Mouse (Mus musculus): Measurements from ENCODE around the gene Ctsd. TPM values are rescaled to one million over a fixed set of nuclear protein-coding genes. Genes with fewer than 3 reads are reported as not detected.

Ctsd gene
- total RNA-seq, 2 experiments from 2014 or later, result 318 to 337 TPM

DNA sequence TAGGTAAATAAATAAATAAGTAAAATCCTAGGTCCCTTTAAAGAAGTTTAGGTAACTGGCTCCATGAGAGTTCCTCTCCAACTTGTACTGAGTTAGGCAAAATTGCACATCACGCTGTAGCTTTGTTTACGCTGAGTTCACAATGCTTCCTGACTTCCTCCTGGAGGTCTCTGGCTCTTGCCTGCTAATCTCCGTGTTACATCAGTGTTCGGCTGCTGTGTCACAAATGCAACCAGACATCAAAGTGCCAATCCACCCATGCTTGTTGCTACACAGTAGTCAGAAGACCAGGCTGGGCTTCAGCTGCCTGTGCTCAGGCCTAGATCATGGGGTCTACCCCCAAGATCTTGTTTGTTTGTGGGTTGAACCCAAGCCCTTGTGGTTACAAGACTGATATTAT is 15.8 kb upstream of the Ctsd start:
- intact Hi-C loops (cut with DNase I), result no loop called here
- DNase-seq (ENCODE audit: low spot score in 2 of 2), result no peak

DNA sequence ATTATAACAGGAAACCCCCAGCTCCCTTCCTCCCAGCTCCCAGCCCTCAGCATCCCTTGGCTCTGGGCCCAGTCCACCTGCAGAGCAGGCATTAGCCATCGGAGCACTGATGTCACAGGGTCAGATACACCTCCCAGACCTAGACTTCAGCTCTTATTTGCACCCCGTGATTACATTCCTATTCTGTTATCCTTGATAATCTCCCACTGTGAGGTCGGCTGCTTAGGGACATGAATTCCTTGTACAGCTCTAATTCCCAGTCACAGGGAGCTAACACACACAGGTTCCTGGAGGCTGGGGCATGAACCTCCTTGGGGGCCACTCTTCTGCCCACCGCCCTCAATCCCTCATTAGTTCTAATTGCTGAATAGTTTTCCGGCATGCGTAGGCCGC is 12.9 kb upstream of the Ctsd start:
- intact Hi-C loops (cut with DNase I), result no loop called here
- DNase-seq (ENCODE audit: low spot score in 2 of 2), result no peak

DNA sequence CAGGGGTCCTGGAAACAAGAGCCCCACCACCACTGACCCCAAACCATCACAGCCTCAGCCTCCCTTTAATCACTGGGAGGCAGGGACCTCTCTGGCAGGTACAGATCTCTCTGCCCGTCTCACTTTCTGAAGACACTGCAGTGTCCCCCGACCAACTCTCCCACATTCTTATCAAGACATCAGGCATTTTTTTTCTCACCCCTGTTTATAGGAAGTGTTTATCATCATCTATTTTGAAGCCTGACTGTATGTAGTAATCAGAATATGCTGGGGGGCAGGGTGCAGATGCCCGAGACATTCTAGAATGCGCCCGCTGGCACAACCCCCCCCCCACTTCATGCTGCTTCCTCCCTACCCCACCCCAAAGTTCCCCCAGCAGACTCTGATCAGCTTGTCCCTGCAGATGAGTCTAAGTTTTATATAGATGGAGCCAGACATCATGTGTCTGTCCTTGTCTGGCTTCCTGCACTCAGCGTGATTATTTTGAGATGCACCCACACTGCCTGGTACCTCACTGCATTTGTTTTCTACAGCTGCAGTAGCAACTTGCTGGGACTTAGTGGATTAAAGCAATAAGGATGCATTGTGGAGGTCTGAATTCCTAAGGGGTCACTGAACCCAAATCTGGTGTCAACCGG is 12.4 kb upstream of the Ctsd start:
- DNase-seq (ENCODE audit: low spot score in 2 of 2), result peak; percentile 38 to 74
- intact Hi-C loops (cut with DNase I), result no loop called here

DNA sequence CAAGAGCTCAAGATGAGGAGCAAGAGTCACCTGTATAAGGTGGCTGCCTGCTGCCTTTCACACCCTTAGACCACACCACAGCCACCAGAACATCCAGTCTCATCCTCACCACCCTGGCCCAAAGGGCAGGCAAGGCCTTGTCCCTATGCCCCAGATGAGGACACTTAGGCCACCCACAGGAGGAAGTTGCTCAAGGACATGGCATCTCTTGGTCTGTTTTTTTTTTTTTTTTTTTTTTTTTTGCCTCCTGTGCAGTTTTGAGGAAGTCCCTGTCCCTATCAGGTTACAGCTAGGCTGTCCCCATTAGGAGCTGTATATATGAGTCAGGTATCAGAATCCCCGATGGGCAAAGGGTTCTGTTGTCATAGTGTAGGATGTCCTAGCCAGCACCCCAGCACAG is 11.4 kb upstream of the Ctsd start:
- intact Hi-C loops (cut with DNase I), result no loop called here

DNA sequence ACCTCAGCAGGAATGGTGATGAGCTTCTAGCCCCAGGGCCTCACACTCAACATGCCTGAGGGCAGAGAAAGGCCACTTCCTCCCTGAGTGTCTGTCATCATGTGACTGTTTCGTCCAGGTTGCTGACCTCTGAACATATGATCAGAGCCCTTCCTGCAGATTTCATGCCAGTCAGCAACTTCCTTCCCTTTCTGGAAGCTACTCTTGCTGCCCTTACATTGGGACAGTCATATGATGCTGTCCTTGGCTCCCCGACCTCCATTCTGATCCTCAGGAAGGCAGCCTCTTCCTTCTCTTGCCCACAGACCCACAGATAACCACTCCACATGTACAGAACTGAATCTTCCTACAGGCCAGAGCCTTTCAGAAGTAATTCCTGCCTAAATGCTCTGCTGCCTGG is 10.2 kb upstream of the Ctsd start:
- intact Hi-C loops (cut with DNase I), result no loop called here
- DNase-seq (ENCODE audit: low spot score in 2 of 2), result no peak

More for the DNA sequence above, 11.4 kb upstream of the Ctsd start:
- DNase-seq (ENCODE audit: low spot score in 2 of 2), result no peak

DNA sequence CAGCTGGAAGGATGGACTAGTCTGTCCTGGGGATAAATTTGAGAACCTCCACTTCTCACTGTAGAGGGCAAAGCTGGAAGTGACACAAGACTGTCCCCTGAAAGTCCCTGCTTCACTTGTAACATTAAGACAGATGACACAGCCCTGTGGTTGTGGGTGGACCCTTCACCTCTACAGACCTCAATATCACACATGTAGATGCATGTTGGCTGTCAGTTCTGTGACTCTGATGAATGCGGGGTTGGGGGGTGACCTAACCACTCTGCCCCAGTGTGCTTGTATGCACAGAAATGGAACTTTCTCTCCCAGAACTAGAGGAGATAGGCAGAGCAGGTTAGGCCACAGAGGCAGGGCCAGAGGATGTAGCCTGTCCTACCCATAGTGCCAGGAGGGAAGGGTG is 8.8 kb upstream of the Ctsd start:
- DNase-seq (ENCODE audit: low spot score in 2 of 2), result no peak
- intact Hi-C loops (cut with DNase I), result no loop called here

DNA sequence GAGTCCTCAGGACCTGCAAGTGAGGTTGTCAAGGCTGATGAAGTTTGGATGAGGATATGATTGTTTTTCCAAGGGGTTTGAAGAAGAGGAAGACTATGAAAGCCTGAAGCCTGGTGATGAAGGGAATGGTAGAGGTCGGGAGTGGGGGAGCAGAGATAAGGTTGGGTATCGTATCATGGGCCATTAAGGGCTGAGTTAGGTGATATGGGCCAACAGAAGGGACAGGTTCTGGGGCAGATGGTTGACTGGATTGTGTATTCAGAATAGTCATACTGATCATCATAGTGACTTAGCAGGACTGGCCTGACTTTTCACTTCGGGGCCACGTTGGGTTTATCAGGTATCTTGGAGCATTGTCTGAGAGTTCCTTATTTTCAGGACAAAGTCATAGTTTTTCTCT is 7.6 kb upstream of the Ctsd start:
- DNase-seq (ENCODE audit: low spot score in 2 of 2), result no peak
- intact Hi-C loops (cut with DNase I), result no loop called here

DNA sequence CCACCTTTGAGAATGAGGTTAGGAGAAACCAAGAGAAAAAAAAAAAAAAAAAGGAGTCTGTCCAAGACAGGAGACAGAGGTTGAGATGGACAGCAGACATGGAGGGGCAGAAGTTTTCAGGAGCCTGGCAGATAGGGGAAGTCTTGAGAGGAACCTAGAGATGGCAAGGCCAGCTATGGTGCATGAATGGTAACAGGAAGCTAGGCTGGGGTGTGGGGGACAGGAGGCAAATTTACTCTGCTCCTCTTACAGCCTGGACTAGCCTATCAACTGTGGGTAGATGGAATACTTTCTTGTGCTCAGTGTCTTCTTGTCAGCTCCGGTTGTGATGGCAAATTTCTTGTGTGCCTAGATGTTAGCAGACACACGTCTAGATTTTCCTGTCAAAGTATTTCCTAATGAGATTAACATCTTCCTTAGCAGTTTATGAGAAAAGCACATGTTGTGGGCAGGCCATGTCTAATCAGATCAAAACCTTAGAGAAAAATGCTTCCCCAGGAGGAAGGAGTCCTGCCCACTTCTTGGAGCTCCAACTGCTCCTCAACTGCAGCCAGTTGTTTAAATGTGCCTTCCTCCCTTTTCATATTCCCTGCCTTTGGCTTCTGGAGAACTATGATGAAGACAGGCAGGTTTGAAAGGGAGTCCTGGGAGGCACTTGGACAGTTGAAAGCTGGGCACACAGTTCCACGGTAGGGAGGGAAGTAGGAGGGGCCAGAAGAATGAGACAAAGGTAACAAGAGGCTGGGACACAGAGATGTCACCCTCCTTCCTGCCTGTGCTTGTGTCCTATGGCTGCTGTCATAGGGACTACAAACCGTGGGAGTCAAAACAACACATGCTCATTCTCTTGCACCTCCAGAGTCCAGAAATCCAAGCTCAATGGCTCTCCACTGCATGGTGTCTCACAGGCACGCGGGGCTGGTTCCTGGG is 6.7 kb upstream of the Ctsd start:
- intact Hi-C loops (cut with DNase I), result no loop called here

DNA sequence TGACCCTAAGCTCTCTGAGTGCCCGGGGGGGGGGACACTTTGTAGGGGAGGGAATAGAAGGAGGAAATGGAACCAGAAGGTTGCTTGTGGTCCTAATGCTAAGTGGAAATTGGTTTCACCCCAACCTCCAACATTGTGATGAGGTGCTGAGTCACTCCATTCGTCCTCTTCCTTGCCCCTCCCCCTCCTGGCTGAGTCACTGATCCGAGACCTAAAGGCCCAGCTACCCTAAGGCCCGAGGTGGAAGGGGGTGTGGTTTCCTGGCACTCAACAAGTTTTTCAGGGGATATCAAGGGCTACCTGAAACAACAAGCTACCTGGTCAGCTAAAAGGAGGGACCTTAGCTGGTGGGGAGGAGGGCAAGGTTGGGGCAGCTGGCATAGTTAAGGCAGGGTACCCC is 5.4 kb upstream of the Ctsd start:
- intact Hi-C loops (cut with DNase I), result no loop called here
- no peak for DNase-seq (ENCODE audit: low spot score in 2 of 2)

More for the DNA sequence above, 6.7 kb upstream of the Ctsd start:
- no peak for DNase-seq (ENCODE audit: low spot score in 2 of 2)

DNA sequence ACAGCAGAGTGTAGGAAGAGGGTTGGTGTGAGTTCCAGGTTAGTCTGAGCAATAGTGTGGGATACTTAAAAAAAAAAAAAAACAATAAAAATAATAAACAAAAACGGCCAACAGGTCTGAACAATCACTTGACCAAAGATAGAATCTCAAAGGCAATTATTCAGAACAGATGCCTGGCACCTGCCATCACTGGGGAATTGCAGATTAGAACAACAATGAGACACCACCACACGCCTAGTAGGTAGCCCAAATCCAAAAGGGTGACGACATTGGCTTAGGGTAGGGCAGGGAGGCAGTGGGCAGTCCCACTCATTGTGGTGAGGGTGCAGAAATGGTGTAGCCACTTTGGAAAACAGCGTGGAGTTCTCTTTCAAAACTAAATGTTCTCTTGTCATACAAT is 3.8 kb upstream of the Ctsd start:
- intact Hi-C loops (cut with DNase I), result no loop called here

DNA sequence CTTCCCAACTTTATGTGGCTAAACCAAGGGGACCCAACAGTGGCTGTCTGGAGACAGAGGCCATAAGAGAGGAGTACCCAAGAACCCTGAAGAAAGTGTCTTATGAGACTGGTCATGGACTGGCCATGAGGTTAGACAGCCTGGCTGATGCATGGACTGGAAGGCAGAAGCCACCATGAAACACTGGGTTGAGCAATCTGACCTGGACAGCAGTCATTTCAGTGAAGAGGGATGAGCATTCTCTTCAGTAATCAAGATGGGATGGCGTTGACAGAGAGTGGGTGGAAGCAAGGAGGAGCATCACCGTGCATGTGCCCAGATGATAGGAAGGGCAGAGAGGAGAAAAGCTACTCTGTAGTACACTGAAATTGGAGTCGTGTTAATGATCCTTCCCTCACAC is 3.3 kb upstream of the Ctsd start:
- no peak for DNase-seq (ENCODE audit: low spot score in 2 of 2)
- intact Hi-C loops (cut with DNase I), result no loop called here

More for the DNA sequence above, 3.8 kb upstream of the Ctsd start:
- DNase-seq (ENCODE audit: low spot score in 2 of 2), result no peak

DNA sequence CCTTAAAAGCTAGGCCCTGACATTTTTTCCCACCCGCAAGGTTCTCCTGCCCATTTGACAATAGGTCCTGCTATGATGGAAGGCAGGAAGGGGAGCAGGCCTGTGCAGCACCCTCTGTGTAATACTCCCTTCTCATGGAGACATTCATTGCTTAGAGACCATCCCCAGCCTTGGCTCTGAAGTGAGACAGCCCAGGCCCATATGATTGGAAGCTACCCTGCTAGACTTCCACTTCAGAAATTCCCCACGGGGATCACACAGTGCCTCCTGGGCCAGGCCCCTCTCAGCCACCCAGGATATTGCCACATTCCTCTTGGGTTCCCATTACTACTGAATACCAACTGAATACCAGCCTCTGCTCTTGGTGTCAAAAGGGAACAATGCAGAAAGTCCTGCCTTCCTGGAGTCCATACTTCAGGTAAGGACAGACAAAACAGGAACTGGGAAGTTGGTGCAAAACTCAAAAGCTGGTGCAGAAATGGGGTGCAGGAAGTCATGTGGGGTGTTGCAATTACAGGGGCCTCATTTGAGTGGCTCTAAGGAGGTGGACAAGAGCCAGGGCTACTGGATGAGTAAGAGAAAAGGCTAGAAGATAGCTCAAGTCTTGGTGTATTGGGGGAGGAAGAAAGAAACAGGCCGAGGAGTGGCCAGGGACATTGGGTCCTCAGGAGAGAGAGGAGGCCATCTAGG is 2.3 kb upstream of the Ctsd start:
- no peak for DNase-seq (ENCODE audit: low spot score in 2 of 2)
- intact Hi-C loops (cut with DNase I), result no loop called here

DNA sequence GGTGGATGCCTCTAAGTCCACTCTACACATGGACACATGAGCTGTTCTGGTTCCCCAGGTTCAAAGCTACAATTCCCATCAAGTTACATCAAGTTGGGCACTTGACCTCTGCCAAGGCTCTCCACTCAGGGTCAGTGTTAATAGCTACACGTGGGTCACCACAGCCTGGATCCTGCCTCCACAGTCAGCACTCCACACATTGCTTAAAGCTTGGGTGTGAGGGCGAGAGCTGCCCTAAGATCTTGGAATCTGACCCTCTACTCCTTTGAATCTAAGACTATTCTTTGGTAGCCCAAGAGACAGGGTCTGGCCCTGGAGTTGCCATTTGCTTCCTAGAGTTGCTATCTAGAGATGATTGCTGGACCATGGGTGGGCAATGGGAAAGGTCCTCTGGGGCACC is 902 bp upstream of the Ctsd start:
- DNase-seq (ENCODE audit: low spot score in 2 of 2), result no peak
- intact Hi-C loops (cut with DNase I), result no loop called here

DNA sequence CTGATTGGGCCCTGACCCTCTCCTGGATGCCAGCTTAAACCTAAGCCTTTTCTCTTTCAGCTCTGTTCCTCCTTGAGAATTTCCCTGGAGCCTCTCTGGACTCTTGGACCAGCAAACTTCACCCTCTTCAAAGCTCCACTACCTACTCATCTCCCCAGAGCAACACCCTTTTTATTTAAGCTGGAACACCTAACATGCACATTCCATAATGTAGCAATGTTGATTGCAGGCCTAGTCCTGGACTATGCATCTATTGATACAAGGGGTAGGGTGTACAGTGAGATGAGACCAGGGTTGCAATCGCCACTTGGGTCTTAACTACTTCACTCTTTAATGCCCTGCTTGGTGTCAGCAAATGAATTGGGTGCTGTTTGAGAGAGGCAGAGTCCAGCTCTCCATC is 360 bp upstream of the Ctsd start:
- DNase-seq (ENCODE audit: low spot score in 2 of 2), result no peak
- intact Hi-C loops (cut with DNase I), result no loop called here

DNA sequence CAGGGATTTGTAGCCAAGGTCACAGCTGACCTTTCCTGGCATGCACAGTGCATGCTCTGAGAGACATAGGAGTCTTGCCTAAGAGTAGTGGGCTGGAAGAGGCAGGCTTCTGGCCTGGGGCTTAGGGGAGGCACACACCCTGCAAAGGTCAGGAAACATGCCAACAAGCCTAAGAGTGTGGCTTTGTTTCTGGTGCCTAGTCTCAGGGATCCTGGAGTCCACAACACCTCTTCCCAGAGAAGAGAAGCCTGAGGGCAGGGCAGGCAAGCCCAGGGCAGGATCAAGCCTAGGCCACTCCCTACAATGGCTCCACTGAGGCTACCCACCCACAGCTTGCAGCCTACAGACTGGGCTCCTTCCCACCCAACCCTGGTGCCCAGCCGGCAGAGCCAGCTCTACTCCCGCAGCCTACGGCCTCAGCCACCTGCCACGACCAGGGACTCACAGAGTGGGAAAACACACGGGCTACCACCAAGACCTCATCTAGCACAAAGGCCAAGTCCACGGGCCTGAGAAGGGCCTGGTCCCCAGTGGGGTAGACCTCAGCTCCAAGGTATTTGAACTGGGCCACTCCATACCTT is 1.1 kb downstream of the Ctsd start:
- no peak for DNase-seq (ENCODE audit: low spot score in 2 of 2)
- intact Hi-C loops (cut with DNase I), result loop anchor here (2.0 kb wide), 1 partner anchor 14 kb away; the partner anchor contains the start of gene Ifitm10

DNA sequence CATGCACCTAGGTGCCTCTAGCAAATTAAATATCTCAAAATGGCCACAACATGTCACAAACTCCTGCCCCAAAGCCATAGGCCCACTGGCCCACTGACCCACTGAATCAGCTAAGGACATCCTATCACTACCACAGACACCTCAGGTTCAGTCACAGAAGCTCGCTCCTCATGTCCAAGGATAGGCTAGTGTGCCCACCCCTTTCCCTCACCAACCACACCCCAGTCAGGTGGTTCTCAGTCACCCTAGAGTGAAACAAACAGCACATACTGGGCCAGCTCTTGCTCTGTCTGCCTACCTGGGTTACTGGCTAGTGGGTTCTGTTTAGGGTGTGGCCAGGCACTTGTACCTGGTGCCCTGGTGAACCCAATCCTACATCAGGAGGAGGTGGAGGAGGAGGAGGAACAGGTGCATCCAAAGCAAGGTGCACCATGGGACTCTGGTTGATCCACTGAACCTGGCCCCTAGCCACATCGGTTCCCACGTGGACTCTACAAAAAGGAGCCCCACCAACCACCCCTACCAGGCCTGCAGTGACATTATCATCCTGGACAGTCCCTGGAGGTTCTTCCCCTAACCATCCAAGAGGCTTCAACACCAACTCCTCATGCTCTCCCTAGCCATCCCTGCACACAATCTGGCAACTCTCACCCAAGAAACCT is 2.0 kb downstream of the Ctsd start:
- DNase-seq (ENCODE audit: low spot score in 2 of 2), result no peak
- intact Hi-C loops (cut with DNase I), result loop anchor here (2.0 kb wide), 1 partner anchor 13 kb away; the partner anchor contains the start of gene Ifitm10

DNA sequence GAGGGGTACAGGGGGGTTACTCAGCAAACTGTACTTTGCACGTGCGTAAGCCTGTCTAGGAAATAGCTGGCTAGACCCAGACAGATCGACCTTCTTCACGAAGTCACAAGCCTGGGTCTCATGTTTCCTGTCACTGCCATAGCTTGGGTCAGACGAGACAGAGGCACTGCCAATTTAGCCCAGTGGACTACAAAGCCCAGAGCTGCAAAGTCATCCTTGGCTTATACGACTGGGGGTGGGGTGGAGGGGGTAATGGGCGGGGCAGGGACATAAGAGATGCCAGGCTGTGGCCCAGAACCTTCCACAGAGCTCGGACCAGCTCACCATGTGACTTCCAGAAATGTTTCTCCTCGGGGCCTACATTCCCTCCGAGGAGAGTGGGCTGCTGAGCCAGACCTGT is 3.5 kb downstream of the Ctsd start:
- intact Hi-C loops (cut with DNase I), result no loop called here
- DNase-seq (ENCODE audit: low spot score in 2 of 2), result no peak

DNA sequence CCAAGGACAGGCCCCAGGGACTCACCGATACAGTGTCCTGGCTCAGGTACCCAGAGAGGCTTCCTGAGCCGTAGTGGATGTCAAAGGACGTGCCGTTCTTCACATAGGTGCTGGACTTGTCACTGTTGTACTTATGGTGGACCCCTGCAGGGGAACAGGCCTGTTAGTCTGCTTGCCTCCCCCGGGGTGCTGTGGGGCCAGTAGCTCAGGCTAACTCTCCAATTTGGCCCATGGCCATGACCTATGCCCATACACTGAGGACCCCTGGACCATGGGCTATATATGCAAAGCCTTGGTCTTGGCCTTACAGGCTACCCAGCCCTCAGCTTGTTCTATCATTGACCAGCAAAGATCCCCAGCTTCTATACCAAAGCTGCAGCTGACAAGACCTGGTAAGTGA is 5.3 kb downstream of the Ctsd start, which contains the start of gene Gm49369:
TSS of gene Gm49369 (minus strand) at position 101 of the 400 bp plus-strand sequence.
- intact Hi-C loops (cut with DNase I), result no loop called here
- no peak for DNase-seq (ENCODE audit: low spot score in 2 of 2)

DNA sequence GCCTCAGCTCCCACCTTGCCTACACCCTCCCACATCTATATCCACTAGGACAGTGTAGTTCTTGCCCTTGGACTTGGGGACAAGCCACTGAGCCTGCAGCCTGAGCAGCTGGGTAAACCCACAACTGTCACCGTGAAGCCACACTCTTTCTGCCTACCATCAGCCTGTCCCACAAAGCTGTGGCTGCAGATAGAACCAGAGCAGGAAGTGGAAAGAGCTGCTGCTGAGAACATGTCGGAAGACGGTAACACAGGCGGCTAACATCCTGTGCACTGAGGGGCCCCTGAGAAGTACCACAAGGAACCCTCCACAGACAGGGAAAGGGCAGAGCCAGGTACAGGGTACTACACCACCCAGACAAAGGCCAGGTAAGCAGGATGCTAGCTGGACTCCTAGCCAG is 6.7 kb downstream of the Ctsd start:
- no peak for DNase-seq (ENCODE audit: low spot score in 2 of 2)
- intact Hi-C loops (cut with DNase I), result no loop called here

DNA sequence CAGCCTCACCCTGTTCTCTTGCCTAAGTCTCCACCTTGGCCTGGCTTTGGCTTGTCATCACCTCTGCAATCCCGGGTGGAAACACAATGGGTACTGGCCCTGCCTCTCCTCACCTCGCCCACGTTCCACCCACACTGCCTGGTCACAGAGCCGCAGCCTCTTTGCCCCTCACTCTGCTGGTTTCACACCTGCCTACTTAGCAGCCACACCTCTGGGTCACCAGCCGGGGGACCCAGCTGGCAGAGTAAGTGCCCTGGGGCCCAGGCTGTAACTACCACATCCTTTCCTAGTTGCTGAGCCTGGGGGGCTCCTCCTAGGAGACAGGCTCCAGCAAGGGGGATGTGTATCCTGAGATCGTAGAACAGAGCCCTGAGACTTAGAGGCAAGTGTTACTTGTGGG is 8.7 kb downstream of the Ctsd start:
- intact Hi-C loops (cut with DNase I), result no loop called here
- no peak for DNase-seq (ENCODE audit: low spot score in 2 of 2)
